In the genomic region with DNA sequence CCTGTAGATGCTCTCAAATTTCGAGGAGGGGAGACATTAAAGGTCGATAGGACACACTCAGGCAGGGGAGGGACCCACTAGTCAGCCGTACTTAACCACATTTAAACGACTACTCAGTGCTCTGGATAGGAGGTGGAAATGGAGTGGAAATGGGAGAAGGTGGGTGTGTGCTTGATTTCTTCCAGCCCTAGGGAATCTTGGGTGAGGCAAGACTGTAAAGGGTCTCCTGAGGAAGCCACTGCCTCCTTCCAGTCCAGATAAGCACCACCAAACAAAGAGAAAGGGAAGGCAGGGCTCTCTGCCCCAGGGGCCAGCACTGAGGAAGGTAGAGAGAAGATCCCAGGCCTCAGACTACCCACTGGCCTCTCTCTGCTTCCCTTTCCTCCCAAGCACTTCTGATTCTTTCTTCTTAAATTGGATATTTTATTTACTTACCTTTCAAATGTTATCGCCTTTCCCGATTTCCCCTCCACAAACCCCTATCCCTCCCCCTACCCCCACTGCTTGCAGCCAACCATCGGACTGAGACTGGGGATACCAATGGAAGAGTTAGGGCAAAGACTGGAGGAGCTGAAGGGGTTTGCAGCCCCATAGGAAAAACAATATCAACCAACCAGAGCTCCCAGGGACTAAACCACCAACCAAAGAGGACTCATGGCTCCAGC, we compare ENCODE assay signal across 12 mouse cellular contexts.
DNase-seq lines count a peak whose midpoint lies in the region; ATAC-seq and TF ChIP-seq lines count a peak whose summit lies in the region.
"Had no signal": no experiment of that assay in that cellular context is flagged by ENCODE, and none has a peak within 500 bp of the region (broad histone marks: within the 10 kb centered on the region; RNA-seq: fewer than 3 reads in every experiment).

No protein-coding gene starts in this region.

- no peaks in the 10 kb centered on the region for H3K9me3 ChIP-seq in heart, embryonic 15.5 days (replicated peaks)
- H3K9me3 ChIP-seq in midbrain, embryonic 10.5 days (replicated peaks) = peaks cover 4% of the 10 kb centered on the region; the same call in 1 of the 2 replicates
- no peaks in the 10 kb centered on the region for H3K9me3 ChIP-seq in midbrain, embryonic 16.5 days (replicated peaks; ENCODE audit: control insufficient read depth, low read length, poor library complexity, severe bottlenecking)
- H3K9me3 ChIP-seq in intestine, embryonic 16.5 days (ENCODE audit: control insufficient read depth, low read length) = no peaks in the 10 kb centered on the region
- H3K9me3 ChIP-seq: hindbrain, embryonic 12.5 days had no signal

- DNase-seq in heart, postnatal 4 days = no peak
- no peak for DNase-seq in midbrain, embryonic 10.5 days (ENCODE audit: low spot score)
- DNase-seq in thymus, adult 2 months = no peak
- DNase-seq: cerebellum, adult 11 months; cerebellum, postnatal 36 days; gastrocnemius, postnatal 36 days; spleen, adult 18-20 months had no signal

- no peak overlapping the region for H3K4me3 ChIP-seq in heart, embryonic 15.5 days
- no peak overlapping the region for H3K4me3 ChIP-seq in midbrain, embryonic 10.5 days
- no peak overlapping the region for H3K4me3 ChIP-seq in midbrain, embryonic 16.5 days (ENCODE audit: low read depth, low read length)
- H3K4me3 ChIP-seq in intestine, embryonic 16.5 days (ENCODE audit: low read length) = no peak overlapping the region
- no peak overlapping the region for H3K4me3 ChIP-seq in thymus, adult 2 months (ENCODE audit: control insufficient read depth, insufficient read depth, low read length)
- H3K4me3 ChIP-seq: hindbrain, embryonic 12.5 days had no signal

- H3K27me3 ChIP-seq in heart, embryonic 15.5 days = no peaks in the 10 kb centered on the region
- H3K27me3 ChIP-seq in midbrain, embryonic 10.5 days (ENCODE audit: low read depth, poor library complexity, severe bottlenecking) = no peaks in the 10 kb centered on the region
- no peaks in the 10 kb centered on the region for H3K27me3 ChIP-seq in midbrain, embryonic 16.5 days (ENCODE audit: control insufficient read depth, insufficient read depth, low read depth, low read length)
- H3K27me3 ChIP-seq in intestine, embryonic 16.5 days (replicated peaks; ENCODE audit: control insufficient read depth, insufficient read depth, low read length) = no peaks in the 10 kb centered on the region
- H3K27me3 ChIP-seq in thymus, adult 2 months (ENCODE audit: control insufficient read depth, insufficient read depth, low read length) = no peaks in the 10 kb centered on the region
- H3K27me3 ChIP-seq: hindbrain, embryonic 12.5 days had no signal

- no peak for ATAC-seq in heart, embryonic 15.5 days (replicated peaks; ENCODE audit: insufficient number of reproducible peaks, insufficient read depth, low FRiP score, low read depth)
- ATAC-seq in midbrain, embryonic 16.5 days = no peak
- ATAC-seq in intestine, embryonic 16.5 days = no peak
- ATAC-seq in monocyte, adult 5-6 weeks (replicated peaks; ENCODE audit: insufficient number of reproducible peaks, low FRiP score, low TSS enrichment, poor library complexity, severe bottlenecking) = no peak

- 70% methylated on average over 7 of the region's 7 CpGs for WGBS in heart, embryonic 15.5 days
- WGBS in midbrain, embryonic 10.5 days = 90% methylated on average over 7 of the region's 7 CpGs
- WGBS in midbrain, embryonic 16.5 days = 86% methylated on average over 7 of the region's 7 CpGs
- whole genome bisulfite sequencing in intestine, embryonic 16.5 days = 82% methylated on average over 7 of the region's 7 CpGs
- 88% methylated on average over 7 of the region's 7 CpGs for WGBS in thymus, adult 2 months

- H3K9ac ChIP-seq in heart, embryonic 15.5 days = no peak overlapping the region
- H3K9ac ChIP-seq in midbrain, embryonic 16.5 days (ENCODE audit: low read depth, low read length) = no peak overlapping the region
- no peak overlapping the region for H3K9ac ChIP-seq in intestine, embryonic 16.5 days (ENCODE audit: low read depth, low read length)

- no peak for TF ChIP-seq POLR2A in thymus, adult 2 months (IDR thresholded peaks at IDR 0.05; ENCODE audit: control insufficient read depth, extremely low read depth, insufficient read depth, low read length, poor library complexity)

- H3K27ac ChIP-seq in heart, embryonic 15.5 days = peak overlapping the region; percentile 65
- peak overlapping the region; percentile 43; the same call in 1 of the 2 replicates for H3K27ac ChIP-seq in midbrain, embryonic 10.5 days (replicated peaks)
- H3K27ac ChIP-seq in midbrain, embryonic 16.5 days (ENCODE audit: low read length) = no peak overlapping the region
- peak overlapping the region; percentile 40; the same call in 1 of the 2 replicates for H3K27ac ChIP-seq in intestine, embryonic 16.5 days (ENCODE audit: low read length)
- no peak overlapping the region for H3K27ac ChIP-seq in thymus, adult 2 months (ENCODE audit: control insufficient read depth, insufficient read depth, low read length)

- no peak for TF ChIP-seq CTCF in thymus, adult 2 months (IDR thresholded peaks at IDR 0.05; ENCODE audit: borderline replicate concordance, control insufficient read depth, extremely low read depth, insufficient read depth, low read length, poor library complexity)

- H3K4me2 ChIP-seq in heart, embryonic 15.5 days = no peak overlapping the region
- no peak overlapping the region for H3K4me2 ChIP-seq in midbrain, embryonic 16.5 days (ENCODE audit: low read length)
- H3K4me2 ChIP-seq in intestine, embryonic 16.5 days (ENCODE audit: low read depth, low read length) = no peak overlapping the region
- H3K4me2 ChIP-seq: hindbrain, embryonic 12.5 days had no signal

- peaks cover 51% of the 10 kb centered on the region for H3K4me1 ChIP-seq in heart, embryonic 15.5 days (replicated peaks)
- H3K4me1 ChIP-seq in midbrain, embryonic 10.5 days = peaks cover 57% of the 10 kb centered on the region
- H3K4me1 ChIP-seq in midbrain, embryonic 16.5 days (ENCODE audit: control insufficient read depth, insufficient read depth, low read length) = peaks cover 4% of the 10 kb centered on the region; the same call in 1 of the 2 replicates
- peaks cover 40% of the 10 kb centered on the region for H3K4me1 ChIP-seq in intestine, embryonic 16.5 days (ENCODE audit: control insufficient read depth, insufficient read depth, low read length)
- H3K4me1 ChIP-seq in thymus, adult 2 months (replicated peaks; ENCODE audit: control insufficient read depth, insufficient read depth, low read length) = no peaks in the 10 kb centered on the region

- H3K36me3 ChIP-seq in heart, embryonic 15.5 days = no peaks in the 10 kb centered on the region
- no peaks in the 10 kb centered on the region for H3K36me3 ChIP-seq in midbrain, embryonic 10.5 days
- no peaks in the 10 kb centered on the region for H3K36me3 ChIP-seq in midbrain, embryonic 16.5 days (ENCODE audit: control insufficient read depth, insufficient read depth, low read length)
- no peaks in the 10 kb centered on the region for H3K36me3 ChIP-seq in intestine, embryonic 16.5 days (ENCODE audit: control insufficient read depth, insufficient read depth, low read length)
- H3K36me3 ChIP-seq in thymus, adult 2 months (ENCODE audit: control insufficient read depth, insufficient read depth, low read length) = no peaks in the 10 kb centered on the region
- H3K36me3 ChIP-seq: hindbrain, embryonic 12.5 days had no signal

Comparison
In these comparisons a context has a peak if more than half of its experiments do, and no peak if none do; other contexts are left out.
1. H3K27ac ChIP-seq: peak in heart, embryonic 15.5 days (single experiment), midbrain, embryonic 10.5 days (single experiment) and intestine, embryonic 16.5 days (single experiment); none in midbrain, embryonic 16.5 days (single experiment) and thymus, adult 2 months (single experiment).